Mouse (Mus musculus) heart, embryonic 12.5 days (tissue): ENCODE results near the gene Svbp. TPM values are rescaled to one million over a fixed set of nuclear protein-coding genes. Genes with fewer than 3 reads are reported as not detected.

Source experiments
- ATAC-seq: fragments of 200-750 bp; cut with Nextera tagmentation; 2 replicates; pipeline ENCODE4 v1.8.0; 2017; ENCODE audit warnings: moderate TSS enrichment, moderate library complexity; ENCODE audit not compliant: insufficient number of reproducible peaks, low FRiP score
- H3K27ac ChIP-seq: fragments of 300-500 bp; sonication (generic); 2 replicates; pipeline ENCODE4 v1.5.1; 2016; ENCODE audit warnings: mild to moderate bottlenecking, moderate library complexity; ENCODE audit not compliant: poor library complexity, severe bottlenecking
- H3K27me3 ChIP-seq: fragments of 300-500 bp; sonication (generic); replicated peaks from 2 replicates; pipeline ENCODE4 v1.6.1; 2016; ENCODE audit warnings: mild to moderate bottlenecking, moderate library complexity
- H3K36me3 ChIP-seq: fragments of 300-500 bp; sonication (generic); 2 replicates; pipeline ENCODE4 v1.6.1; 2016; ENCODE audit warnings: mild to moderate bottlenecking, moderate library complexity
- H3K4me1 ChIP-seq: fragments of 300-500 bp; sonication (generic); replicated peaks from 2 replicates; pipeline ENCODE4 v1.6.1; 2016; ENCODE audit warnings: mild to moderate bottlenecking
- H3K4me2 ChIP-seq: fragments of 300-500 bp; sonication (generic); 2 replicates; pipeline ENCODE4 v1.6.1; 2016; ENCODE audit warnings: mild to moderate bottlenecking, moderate library complexity
- H3K4me3 ChIP-seq: fragments of 300-500 bp; sonication (generic); 2 replicates; pipeline ENCODE4 v1.5.1; 2016; ENCODE audit warnings: mild to moderate bottlenecking
- H3K9ac ChIP-seq: fragments of 300-500 bp; sonication (generic); 2 replicates; pipeline ENCODE4 v1.6.1; 2016; ENCODE audit warnings: mild to moderate bottlenecking, moderate library complexity
- H3K9me3 ChIP-seq: fragments of 300-500 bp; sonication (generic); replicated peaks from 2 replicates; pipeline ENCODE4 v1.6.1; 2016; ENCODE audit warnings: mild to moderate bottlenecking, moderate library complexity
- WGBS: fragments of 180-500 bp; shearing (Covaris S2); methylation state at CpG from one replicate; pipeline ENCODE4 v1.1.7; 2016; 5-methylcytosine and 5-hydroxymethylcytosine counted together
- polyA plus RNA-seq: library from polyadenylated mRNA; unstranded; fragments of >200 nt; fragmentation: Nextera tagmentation; extraction: Ambion mirVana; gene quantifications from 2 replicates; pipeline ENCODE4 v1.2.1, GENCODE M21; 2016

Svbp gene
- polyA plus RNA-seq, 1 experiment from 2014 or later: 127 TPM

GRCm38 (mm10) chr4:119245961-119246360 is 50.9 kb downstream of the Svbp start:
- no peak for ATAC-seq
- Histone ChIP-seq H3K27ac (no peak overlapping the region), H3K4me1 (peaks cover 16% of the 10 kb centered on the region), H3K27me3 (no peaks in the 10 kb centered on the region), H3K9me3 (no peaks in the 10 kb centered on the region), H3K9ac (no peak overlapping the region), H3K4me3 (no peak overlapping the region), H3K4me2 (no peak overlapping the region), H3K36me3 (peaks cover 71% of the 10 kb centered on the region)
- WGBS: 80% methylated on average over 9 of the region's 9 CpGs

GRCm38 (mm10) chr4:119246688-119247225 is 51.7 kb downstream of the Svbp start:
- 75% methylated on average over 14 of the region's 14 CpGs for WGBS
- no peak overlapping the region for H3K4me2 ChIP-seq
- no peak overlapping the region for H3K4me3 ChIP-seq
- no peaks in the 10 kb centered on the region for H3K9me3 ChIP-seq
- ATAC-seq: no peak
- peaks cover 63% of the 10 kb centered on the region for H3K36me3 ChIP-seq
- H3K27me3 ChIP-seq: no peaks in the 10 kb centered on the region
- H3K27ac ChIP-seq: no peak overlapping the region
- H3K9ac ChIP-seq: no peak overlapping the region
- H3K4me1 ChIP-seq: peaks cover 16% of the 10 kb centered on the region

- peaks cover 16% of the 10 kb centered on the region for H3K4me1 ChIP-seq
- no peaks in the 10 kb centered on the region for H3K9me3 ChIP-seq
- WGBS: 39% methylated on average over 13 of the region's 13 CpGs
- 0 out of 2 replicates have a peak, but pooled peaks have one; percentile 15 for ATAC-seq
- H3K36me3 ChIP-seq: peaks cover 54% of the 10 kb centered on the region
- no peak overlapping the region for H3K4me3 ChIP-seq
- no peak overlapping the region for H3K27ac ChIP-seq
- H3K9ac ChIP-seq: no peak overlapping the region
- H3K27me3 ChIP-seq: no peaks in the 10 kb centered on the region
- no peak overlapping the region for H3K4me2 ChIP-seq
These were observed 52.5 kb downstream of the Svbp start for GRCm38 (mm10) chr4:119247462-119248235.

GRCm38 (mm10) chr4:119248407-119248965 is 53.4 kb downstream of the Svbp start:
- 77% methylated on average over 11 of the region's 11 CpGs for WGBS
- H3K36me3 ChIP-seq: peaks cover 47% of the 10 kb centered on the region
- no peak for ATAC-seq
- no peak overlapping the region for H3K4me3 ChIP-seq
- H3K4me1 ChIP-seq: peaks cover 16% of the 10 kb centered on the region
- H3K4me2 ChIP-seq: no peak overlapping the region
- no peaks in the 10 kb centered on the region for H3K9me3 ChIP-seq
- 0 out of 2 replicates have a peak, but pooled peaks cover 3% of the 10 kb centered on the region for H3K27me3 ChIP-seq
- H3K27ac ChIP-seq: no peak overlapping the region
- 0 out of 2 replicates have a peak overlapping the region, but pooled peaks have one; percentile 18 for H3K9ac ChIP-seq

Other genes with a start within 250 kb of the Svbp start
- gene Lao1, start 233.7 kb upstream of the Svbp start, polyA plus RNA-seq: not detected in 2 replicates
- 330 and 331 TPM in 2 replicates for gene Slc2a1, start 86.6 kb upstream of the Svbp start, polyA plus RNA-seq
- 8.3 and 11.5 TPM in 2 replicates for gene Zfp691, start 21.1 kb upstream of the Svbp start, polyA plus RNA-seq
- 22.9 and 26.7 TPM in 2 replicates for gene Ermap, start 5.3 kb upstream of the Svbp start, polyA plus RNA-seq
- 0.19 TPM in 1 of 2 replicates, not detected in the other for gene Tmem269, start 22.9 kb downstream of the Svbp start, polyA plus RNA-seq
- 27.8 and 28.9 TPM in 2 replicates for gene AU022252, start 37.4 kb downstream of the Svbp start, polyA plus RNA-seq
- gene P3h1, start 37.6 kb downstream of the Svbp start, polyA plus RNA-seq: 32.8 and 34.3 TPM in 2 replicates
- not detected in 2 replicates for gene Cldn19, start 60.1 kb downstream of the Svbp start, polyA plus RNA-seq
- 851 and 903 TPM in 2 replicates for gene Ybx1, start 99.3 kb downstream of the Svbp start, polyA plus RNA-seq
- gene Ppih, start 125.2 kb downstream of the Svbp start, polyA plus RNA-seq: 58.1 and 58.5 TPM in 2 replicates
- 3.3 and 4.1 TPM in 2 replicates for gene Ccdc30, start 220.2 kb downstream of the Svbp start, polyA plus RNA-seq
- gene Ppcs, start 227.1 kb downstream of the Svbp start, polyA plus RNA-seq: 26.3 and 27.6 TPM in 2 replicates
- 0.23 TPM in 1 of 2 replicates, not detected in the other for gene Zmynd12, start 227.5 kb downstream of the Svbp start, polyA plus RNA-seq